Mouse (Mus musculus) G1E (cell line): ENCODE results near the gene Tjp3. TPM values are rescaled to one million over a fixed set of nuclear protein-coding genes. Genes with fewer than 3 reads are reported as not detected.

Experiments
- ATAC-seq: 2 replicates; pipeline ENCODE4 v1.8.0; 2016; ENCODE audit warnings: mild to moderate bottlenecking; ENCODE audit not compliant: insufficient number of reproducible peaks, poor library complexity, low FRiP score, severe bottlenecking; ENCODE audit errors: extremely low read depth
- DNase-seq: peaks from one replicate; pipeline ENCODE4 v3.0.0; 2012; ENCODE audit warnings: low spot score
- H3K27me3 ChIP-seq: 2 replicates; pipeline ENCODE4 v1.6.1; 2012; ENCODE audit warnings: mild to moderate bottlenecking, low read length, inconsistent platforms; ENCODE audit not compliant: insufficient read depth
- H3K36me3 ChIP-seq: replicated peaks from 2 replicates; pipeline ENCODE3; 2012; ENCODE audit warnings: mild to moderate bottlenecking, inconsistent platforms
- H3K4me1 ChIP-seq: 2 replicates; pipeline ENCODE4 v1.6.1; 2012; ENCODE audit warnings: low read depth, low read length, inconsistent platforms, mixed read lengths; ENCODE audit not compliant: insufficient read depth
- H3K4me3 ChIP-seq: 2 replicates; pipeline ENCODE4 v1.5.1; 2012; ENCODE audit warnings: low read depth, mild to moderate bottlenecking, inconsistent platforms, low read length, moderate library complexity, mixed read lengths
- H3K9me3 ChIP-seq: replicated peaks from 2 replicates; pipeline ENCODE4 v1.6.1; 2012; ENCODE audit warnings: inconsistent platforms
- CTCF ChIP-seq: IDR thresholded peaks from 2 replicates; pipeline ENCODE4 v1.5.1; 2012; ENCODE audit warnings: low read depth, low read length, inconsistent platforms, mixed read lengths
- GATA1 ChIP-seq: IDR thresholded peaks from 2 replicates; pipeline ENCODE4 v1.6.1; 2012; ENCODE audit warnings: borderline replicate concordance, low read length, inconsistent platforms, mixed read lengths
- GATA2 ChIP-seq: IDR thresholded peaks from 2 replicates; pipeline ENCODE4 v1.6.1; 2012; ENCODE audit warnings: low read depth, low read length, inconsistent platforms, borderline replicate concordance
- POLR2AphosphoS5 ChIP-seq: IDR thresholded peaks from 2 replicates; pipeline ENCODE4 v1.6.1; 2012; ENCODE audit warnings: low read depth, low read length, inconsistent platforms; ENCODE audit not compliant: insufficient replicate concordance
- TAL1 ChIP-seq: conservative IDR thresholded peaks from 2 replicates; pipeline ENCODE4 v1.6.1; 2012; ENCODE audit warnings: low read depth, low read length, inconsistent platforms, mixed read lengths
- polyA plus RNA-seq: library from polyadenylated mRNA; stranded (reverse); fragments of >175 nt; gene quantifications from 2 replicates; pipeline ENCODE4 v1.2.3, GENCODE M21; 2012
- total RNA-seq, 2 experiments: library from RNA; stranded (forward) in 1 of 2; stranded (reverse) in 1 of 2; fragments of 200-1000 nt in 1 of 2; fragments of >200 nt in 1 of 2; fragmentation: Nextera tagmentation in 1 of 2; gene quantifications; 2 replicates each; pipeline ENCODE4 v1.2.3; 2014 to 2017

The Tjp3 gene
- 0.44 TPM in 1 of 2 replicates, not detected in the other for total RNA-seq (2014; fragmentation: Nextera tagmentation)
- total RNA-seq (2017), result 1.8 and 1.9 TPM in 2 replicates
- polyA plus RNA-seq, result 1.4 and 1.6 TPM in 2 replicates

DNA sequence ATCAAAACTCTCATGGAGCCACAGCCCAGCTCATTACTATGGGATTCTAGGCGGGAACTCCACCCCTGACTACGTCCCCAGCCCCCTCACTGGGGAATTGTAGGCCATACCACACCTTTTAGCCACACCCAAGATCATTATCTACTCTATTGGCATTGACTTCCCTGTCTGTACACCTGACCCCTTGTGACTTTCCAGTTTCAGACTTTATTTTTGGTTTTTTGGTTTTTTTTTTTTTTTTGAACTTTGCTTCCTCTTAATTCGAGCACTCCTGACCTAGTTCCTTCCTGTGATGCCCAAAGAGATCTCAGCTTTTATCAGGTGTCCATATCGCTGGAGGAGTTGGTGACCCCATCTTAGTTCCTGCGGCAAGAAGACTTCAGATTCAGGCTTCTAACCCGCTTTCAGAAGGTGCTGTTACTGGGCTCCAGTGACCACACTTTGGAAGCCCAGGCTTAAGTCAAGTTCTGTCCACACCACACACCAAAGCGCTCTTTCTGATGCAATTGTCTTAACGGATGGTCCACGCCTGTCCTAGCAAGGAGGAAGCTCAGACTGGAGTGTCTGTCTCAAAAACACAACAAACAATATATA is at the start of gene Tjp3:
Tjp3 (minus strand) TSS at position 71 of the 594 bp plus-strand sequence.
- Histone ChIP-seq H3K9me3 (no peaks in the 10 kb centered on the region), H3K36me3 (peaks cover 27% of the 10 kb centered on the region), H3K27me3 (peaks cover 15% of the 10 kb centered on the region; the same call in 1 of the 2 replicates), H3K4me1 (peaks cover 83% of the 10 kb centered on the region), H3K4me3 (peak within 1 kb of the TSS; percentile 57; the same call in 1 of the 2 replicates)
- no peak for TF ChIP-seq GATA2
- TF ChIP-seq TAL1, result no peak
- TF ChIP-seq CTCF, result no peak
- no peak for TF ChIP-seq GATA1
- TF ChIP-seq POLR2AphosphoS5, result no peak
- no peak for DNase-seq
- no peak for ATAC-seq

- no peak for TF ChIP-seq CTCF
- TF ChIP-seq TAL1, result no peak
- TF ChIP-seq POLR2AphosphoS5, result no peak
- TF ChIP-seq GATA2, result no peak
- no peak for TF ChIP-seq GATA1
- Histone ChIP-seq H3K9me3 (peaks cover 11% of the 10 kb centered on the region; the same call in 1 of the 2 replicates), H3K4me1 (peaks cover 33% of the 10 kb centered on the region), H3K27me3 (peaks cover 42% of the 10 kb centered on the region), H3K4me3 (no peak overlapping the region), H3K36me3 (peaks cover 7% of the 10 kb centered on the region)
- no peak for DNase-seq
- no peak for ATAC-seq
Measured at GRCm38 (mm10) chr10:81340551-81341332, 49.4 kb upstream of the Tjp3 start.

DNA sequence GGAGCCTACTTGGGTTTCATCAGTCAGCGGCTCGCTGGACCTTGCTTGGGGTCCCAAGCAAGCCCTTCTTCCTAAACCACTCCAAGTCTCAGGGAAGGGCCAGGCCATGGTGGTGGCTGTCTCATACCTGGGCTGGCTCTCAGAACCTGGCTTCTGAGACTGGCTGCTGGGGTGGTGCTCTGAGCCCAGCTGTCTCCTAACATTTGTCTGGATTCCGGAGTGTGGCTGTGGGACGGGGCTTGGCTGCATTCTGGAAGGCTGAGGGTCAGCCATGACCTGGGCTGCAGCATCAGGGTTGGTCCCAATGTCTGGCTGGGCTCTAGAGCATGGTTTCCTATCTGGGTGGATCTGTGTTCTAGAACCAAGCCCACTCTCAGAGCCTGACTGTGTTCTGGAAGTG is 45.2 kb upstream of the Tjp3 start:
- H3K4me1 ChIP-seq, result peaks cover 28% of the 10 kb centered on the region
- H3K4me3 ChIP-seq, result no peak overlapping the region
- H3K9me3 ChIP-seq, result 0 out of 2 replicates have a peak, but pooled peaks cover 3% of the 10 kb centered on the region
- no peak for DNase-seq
- ATAC-seq, result no peak
- TF ChIP-seq POLR2AphosphoS5, result no peak
- no peak for TF ChIP-seq TAL1
- no peak for TF ChIP-seq CTCF
- no peak for TF ChIP-seq GATA1
- no peak for TF ChIP-seq GATA2
- peaks cover 47% of the 10 kb centered on the region for H3K27me3 ChIP-seq
- no peaks in the 10 kb centered on the region for H3K36me3 ChIP-seq

- Histone ChIP-seq H3K4me1 (peaks cover 20% of the 10 kb centered on the region), H3K36me3 (no peaks in the 10 kb centered on the region)
Measured at GRCm38 (mm10) chr10:81335393-81336340, 44.3 kb upstream of the Tjp3 start.

GRCm38 (mm10) chr10:81334324-81334723 is 42.9 kb upstream of the Tjp3 start:
- DNase-seq, result no peak
- peaks cover 18% of the 10 kb centered on the region for H3K4me1 ChIP-seq
- H3K36me3 ChIP-seq, result peaks cover 9% of the 10 kb centered on the region
- TF ChIP-seq GATA2 (no peak), GATA1 (no peak), POLR2AphosphoS5 (no peak)
- no peak overlapping the region for H3K4me3 ChIP-seq
- peaks cover 52% of the 10 kb centered on the region for H3K27me3 ChIP-seq
- H3K9me3 ChIP-seq, result 0 out of 2 replicates have a peak, but pooled peaks cover 3% of the 10 kb centered on the region
- ATAC-seq, result no peak

More at GRCm38 (mm10) chr10:81335393-81336340, 44.3 kb upstream of the Tjp3 start:
- Histone ChIP-seq H3K9me3 (0 out of 2 replicates have a peak, but pooled peaks cover 3% of the 10 kb centered on the region), H3K27me3 (peaks cover 47% of the 10 kb centered on the region), H3K4me3 (no peak overlapping the region)
- DNase-seq, result no peak
- no peak for ATAC-seq
- TF ChIP-seq GATA2 (no peak), POLR2AphosphoS5 (no peak), GATA1 (no peak), CTCF (no peak)

GRCm38 (mm10) chr10:81332277-81332676 is 40.9 kb upstream of the Tjp3 start:
- Histone ChIP-seq H3K4me3 (no peak overlapping the region), H3K4me1 (peaks cover 30% of the 10 kb centered on the region), H3K9me3 (no peaks in the 10 kb centered on the region), H3K36me3 (peaks cover 28% of the 10 kb centered on the region), H3K27me3 (peaks cover 44% of the 10 kb centered on the region)
- no peak for DNase-seq
- no peak for TF ChIP-seq GATA2
- TF ChIP-seq CTCF, result no peak
- no peak for TF ChIP-seq POLR2AphosphoS5
- no peak for TF ChIP-seq TAL1
- TF ChIP-seq GATA1, result no peak
- no peak for ATAC-seq
